In genomic region chr3:101699929-101700681, GRCm38 (mm10) we compare ENCODE assay signal across 9 mouse cellular contexts.
DNase-seq lines count a peak whose midpoint lies in the region; ATAC-seq lines count a peak whose summit lies in the region.
"Had no signal": no experiment of that assay in that cellular context is flagged by ENCODE, and none has a peak within 500 bp of the region (broad histone marks: within the 10 kb centered on the region; RNA-seq: fewer than 3 reads in every experiment).

No protein-coding gene starts in this region.

- intact Hi-C loops in heart, postnatal 36 days (cut with DNase I) = no loop called here
- intact Hi-C loops in left cerebral cortex, postnatal 4 days (cut with DNase I) = no loop called here

- H3K27me3 ChIP-seq in heart, embryonic 15.5 days = no peaks in the 10 kb centered on the region

- DNase-seq in heart, postnatal 36 days = no peak
- DNase-seq in adrenal gland, postnatal 25 days = peak; percentile 38
- peak; percentile 29 for DNase-seq in left cerebral cortex, postnatal 4 days
- no peak for DNase-seq in B cell, adult 2 months
- DNase-seq in T-cell, adult 2 months (ENCODE audit: low spot score) = no peak

- H3K36me3 ChIP-seq in heart, embryonic 15.5 days = no peaks in the 10 kb centered on the region

- peak overlapping the region; percentile 67 for H3K27ac ChIP-seq in heart, embryonic 15.5 days
- H3K27ac ChIP-seq: kidney, postnatal 0 days had no signal

- 64% methylated on average over 12 of the region's 12 CpGs for WGBS in heart, embryonic 15.5 days

- no peak overlapping the region for H3K9ac ChIP-seq in heart, embryonic 15.5 days

- no peak overlapping the region for H3K4me3 ChIP-seq in heart, embryonic 15.5 days

- ATAC-seq in heart, embryonic 15.5 days (replicated peaks; ENCODE audit: insufficient number of reproducible peaks, insufficient read depth, low FRiP score, low read depth) = no peak
- peak; percentile 78 for ATAC-seq in common myeloid progenitor, adult 5-6 weeks (replicated peaks; ENCODE audit: low read depth, poor library complexity, severe bottlenecking)
- no peak for ATAC-seq in activated CD4-positive, CD25-positive, alpha-beta regulatory T cell, adult 4 months

- no peak overlapping the region for H3K4me2 ChIP-seq in heart, embryonic 15.5 days

- peaks cover 33% of the 10 kb centered on the region for H3K4me1 ChIP-seq in heart, embryonic 15.5 days (replicated peaks)

- no peaks in the 10 kb centered on the region for H3K9me3 ChIP-seq in heart, embryonic 15.5 days (replicated peaks)

Comparison
In these comparisons a context has a peak if more than half of its experiments do, and no peak if none do; other contexts are left out.
1. DNase-seq: peak in adrenal gland, postnatal 25 days (single experiment) and left cerebral cortex, postnatal 4 days (single experiment); none in heart, postnatal 36 days (0 of 2), B cell, adult 2 months (0 of 2) and T-cell, adult 2 months (single experiment).